Mouse (Mus musculus): Measurements from ENCODE around the gene Sept5.

DNA sequence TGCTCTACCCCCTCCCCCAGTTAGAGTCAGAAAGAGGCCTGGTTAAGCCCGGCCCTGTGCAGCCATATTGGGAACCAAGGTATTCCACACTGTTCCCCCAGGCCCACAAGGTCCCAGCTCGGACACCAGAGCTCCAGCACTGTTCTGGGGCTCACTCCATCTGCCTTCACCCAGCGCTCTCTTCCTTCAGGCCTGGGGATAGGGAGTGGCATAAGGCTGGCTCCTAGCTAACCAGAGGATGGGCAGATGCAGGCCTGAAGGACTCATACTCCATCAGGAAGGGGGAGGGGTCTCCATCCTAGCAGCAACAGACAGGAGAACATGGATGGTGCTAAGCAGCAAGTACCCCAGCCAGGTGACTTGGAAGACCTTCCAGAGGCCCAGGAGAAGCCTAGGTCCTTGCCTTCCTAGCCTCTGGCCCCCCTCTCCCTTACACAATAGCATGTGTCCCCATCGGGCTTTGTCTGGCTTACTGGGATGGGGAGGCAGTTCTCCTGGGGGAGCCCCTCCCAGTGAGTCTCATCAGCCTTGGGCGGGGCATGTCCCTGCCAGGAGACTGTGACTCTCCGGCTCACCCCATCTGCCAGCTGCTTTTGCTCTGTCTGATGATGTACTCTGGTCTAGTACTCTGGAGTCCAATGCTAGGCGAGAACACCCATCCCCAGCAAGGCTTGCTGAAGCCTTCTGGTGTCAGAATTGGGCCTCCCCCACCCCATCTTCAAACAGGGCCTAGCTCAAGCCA lies 1.4 kb downstream of the Sept5 start:
- TF ChIP-seq CTCF (IDR thresholded peaks at IDR 0.05; ENCODE audit: low read depth, low read length) = no peak
- no peak for TF ChIP-seq POLR2A (IDR thresholded peaks at IDR 0.05; ENCODE audit: borderline replicate concordance, low read depth, low read length)

All from bone marrow macrophage, adult 2 months (primary cell).